Mouse (Mus musculus): ENCODE measurements around the gene Spink4. TPM values are rescaled to one million over a fixed set of nuclear protein-coding genes. Genes with fewer than 3 reads are reported as not detected.
"Not testable (repeated sequence)": the region's sequence is repeated elsewhere in the genome, so short reads cannot be mapped to it uniquely, and the experiment has no call there.

The Spink4 gene
- polyA plus RNA-seq, 1 experiment from 2014 or later = not detected

GRCm38 (mm10) chr4:40914287-40914867 lies 5.5 kb upstream of the Spink4 start:
- Histone ChIP-seq H3K4me2 (replicated peaks) (no peak overlapping the region), H3K36me3 (no peaks in the 10 kb centered on the region), H3K9me3 (replicated peaks) (no peaks in the 10 kb centered on the region), H3K4me3 (no peak overlapping the region), H3K27ac (no peak overlapping the region), H3K27me3 (no peaks in the 10 kb centered on the region), H3K4me1 (no peaks in the 10 kb centered on the region), H3K9ac (no peak overlapping the region)
- no peak for ATAC-seq (ENCODE audit: low FRiP score)

- Histone ChIP-seq H3K36me3 (no peaks in the 10 kb centered on the region), H3K4me3 (no peak overlapping the region), H3K4me2 (replicated peaks) (no peak overlapping the region), H3K9ac (no peak overlapping the region), H3K9me3 (replicated peaks) (no peaks in the 10 kb centered on the region), H3K27me3 (no peaks in the 10 kb centered on the region), H3K4me1 (no peaks in the 10 kb centered on the region), H3K27ac (no peak overlapping the region)
- 73% methylated on average over 5 of the region's 5 CpGs for WGBS
- ATAC-seq (ENCODE audit: low FRiP score) = no peak
These were observed 3.9 kb upstream of the Spink4 start for GRCm38 (mm10) chr4:40915947-40916346.

- no peaks in the 10 kb centered on the region for H3K4me1 ChIP-seq
These were observed 3.2 kb upstream of the Spink4 start for GRCm38 (mm10) chr4:40916592-40917155.

GRCm38 (mm10) chr4:40920576-40920975 lies 724 bp downstream of the Spink4 start:
- H3K9ac ChIP-seq = no peak overlapping the region
- no peaks in the 10 kb centered on the region for H3K9me3 ChIP-seq (replicated peaks)
- 85% methylated on average over 2 of the region's 2 CpGs for WGBS
- no peak overlapping the region for H3K27ac ChIP-seq
- no peak for ATAC-seq (ENCODE audit: low FRiP score)
- no peaks in the 10 kb centered on the region for H3K4me1 ChIP-seq
- H3K36me3 ChIP-seq = no peaks in the 10 kb centered on the region
- H3K27me3 ChIP-seq = no peaks in the 10 kb centered on the region
- H3K4me3 ChIP-seq = no peak overlapping the region
- no peak overlapping the region for H3K4me2 ChIP-seq (replicated peaks)

More at GRCm38 (mm10) chr4:40916592-40917155, 3.2 kb upstream of the Spink4 start:
- Histone ChIP-seq H3K27me3 (no peaks in the 10 kb centered on the region), H3K27ac (no peak overlapping the region), H3K4me3 (no peak overlapping the region), H3K9ac (no peak overlapping the region), H3K4me2 (replicated peaks) (no peak overlapping the region), H3K9me3 (replicated peaks) (no peaks in the 10 kb centered on the region), H3K36me3 (no peaks in the 10 kb centered on the region)
- ATAC-seq (ENCODE audit: low FRiP score) = no peak
- WGBS = 88% methylated on average over 7 of the region's 7 CpGs

GRCm38 (mm10) chr4:40921288-40921687 lies 1.4 kb downstream of the Spink4 start:
- Histone ChIP-seq H3K4me1 (no peaks in the 10 kb centered on the region), H3K27ac (no peak overlapping the region), H3K9ac (no peak overlapping the region), H3K4me3 (no peak overlapping the region), H3K9me3 (replicated peaks) (no peaks in the 10 kb centered on the region), H3K4me2 (replicated peaks) (no peak overlapping the region), H3K27me3 (no peaks in the 10 kb centered on the region), H3K36me3 (no peaks in the 10 kb centered on the region)
- no peak for ATAC-seq (ENCODE audit: low FRiP score)
- 72% methylated on average over 3 of the region's 3 CpGs for whole genome bisulfite sequencing

GRCm38 (mm10) chr4:40923087-40923651 lies 3.3 kb downstream of the Spink4 start:
- Histone ChIP-seq H3K36me3 (no peaks in the 10 kb centered on the region), H3K4me3 (no peak overlapping the region), H3K9ac (no peak overlapping the region), H3K9me3 (replicated peaks) (no peaks in the 10 kb centered on the region), H3K27ac (no peak overlapping the region), H3K4me1 (no peaks in the 10 kb centered on the region), H3K4me2 (replicated peaks) (no peak overlapping the region), H3K27me3 (no peaks in the 10 kb centered on the region)
- WGBS = 79% methylated on average over 6 of the region's 6 CpGs
- ATAC-seq (ENCODE audit: low FRiP score) = no peak

- Histone ChIP-seq H3K9ac (no peak overlapping the region), H3K4me2 (replicated peaks) (no peak overlapping the region), H3K27me3 (no peaks in the 10 kb centered on the region), H3K4me3 (no peak overlapping the region), H3K4me1 (no peaks in the 10 kb centered on the region), H3K27ac (no peak overlapping the region), H3K36me3 (no peaks in the 10 kb centered on the region), H3K9me3 (replicated peaks) (no peaks in the 10 kb centered on the region)
- no peak for ATAC-seq (ENCODE audit: low FRiP score)
- 28% methylated on average over 3 of the region's 3 CpGs for WGBS
These were observed 5.7 kb downstream of the Spink4 start for GRCm38 (mm10) chr4:40925568-40925967.

- 76% methylated on average over 7 of the region's 7 CpGs for WGBS
- Histone ChIP-seq H3K4me2 (replicated peaks) (no peak overlapping the region), H3K36me3 (peaks cover 19% of the 10 kb centered on the region), H3K27me3 (no peaks in the 10 kb centered on the region), H3K27ac (no peak overlapping the region), H3K4me1 (no peaks in the 10 kb centered on the region), H3K9ac (no peak overlapping the region), H3K9me3 (replicated peaks) (no peaks in the 10 kb centered on the region), H3K4me3 (no peak overlapping the region)
- ATAC-seq (ENCODE audit: low FRiP score) = no peak
These were observed 9.2 kb downstream of the Spink4 start for GRCm38 (mm10) chr4:40929046-40929445.

GRCm38 (mm10) chr4:40933694-40934093 lies 13.8 kb downstream of the Spink4 start:
- Histone ChIP-seq H3K27me3 (no peaks in the 10 kb centered on the region), H3K9ac (no peak overlapping the region), H3K9me3 (replicated peaks) (no peaks in the 10 kb centered on the region), H3K4me2 (replicated peaks) (no peak overlapping the region), H3K4me3 (no peak overlapping the region), H3K27ac (no peak overlapping the region), H3K36me3 (peaks cover 60% of the 10 kb centered on the region), H3K4me1 (no peaks in the 10 kb centered on the region)
- WGBS = 93% methylated on average over 5 of the region's 5 CpGs
- ATAC-seq (ENCODE audit: low FRiP score) = no peak

- H3K36me3 ChIP-seq = peaks cover 67% of the 10 kb centered on the region
- not testable (repeated sequence) for H3K4me1 ChIP-seq; H3K9me3 ChIP-seq (replicated peaks); H3K27me3 ChIP-seq; H3K9ac ChIP-seq; H3K27ac ChIP-seq; ATAC-seq (ENCODE audit: low FRiP score); H3K4me2 ChIP-seq (replicated peaks); H3K4me3 ChIP-seq
- WGBS = 93% methylated on average over 3 of the region's 3 CpGs
These were observed 14.5 kb downstream of the Spink4 start for GRCm38 (mm10) chr4:40934369-40934768.

GRCm38 (mm10) chr4:40936175-40936839 lies 16.5 kb downstream of the Spink4 start:
- no peak overlapping the region for H3K4me2 ChIP-seq (replicated peaks)
- no peaks in the 10 kb centered on the region for H3K27me3 ChIP-seq
- peaks cover 87% of the 10 kb centered on the region for H3K36me3 ChIP-seq
- H3K4me3 ChIP-seq = no peak overlapping the region
- H3K4me1 ChIP-seq = no peaks in the 10 kb centered on the region
- H3K9ac ChIP-seq = no peak overlapping the region
- H3K9me3 ChIP-seq (replicated peaks) = peaks cover 3% of the 10 kb centered on the region; the same call in 1 of the 2 replicates
- 90% methylated on average over 9 of the region's 9 CpGs for WGBS
- ATAC-seq (ENCODE audit: low FRiP score) = no peak
- H3K27ac ChIP-seq = no peak overlapping the region

- peaks cover 95% of the 10 kb centered on the region for H3K36me3 ChIP-seq
These were observed 18.9 kb downstream of the Spink4 start for GRCm38 (mm10) chr4:40938793-40939192.

More at GRCm38 (mm10) chr4:40938793-40939192, 18.9 kb downstream of the Spink4 start:
- H3K9ac ChIP-seq = no peak overlapping the region
- H3K9me3 ChIP-seq (replicated peaks) = peaks cover 3% of the 10 kb centered on the region; the same call in 1 of the 2 replicates
- H3K4me1 ChIP-seq = no peaks in the 10 kb centered on the region
- H3K4me3 ChIP-seq = no peak overlapping the region
- H3K27ac ChIP-seq = no peak overlapping the region
- WGBS = 94% methylated on average over 5 of the region's 5 CpGs
- H3K27me3 ChIP-seq = no peaks in the 10 kb centered on the region
- H3K4me2 ChIP-seq (replicated peaks) = no peak overlapping the region
- no peak for ATAC-seq (ENCODE audit: low FRiP score)

Data from hindbrain, embryonic 12.5 days (tissue).